Mouse (Mus musculus): Measurements from ENCODE around the gene Spata31d1b. TPM values are rescaled to one million over a fixed set of nuclear protein-coding genes. Genes with fewer than 3 reads are reported as not detected.
"Not testable (repeated sequence)": the region's sequence is repeated elsewhere in the genome, so short reads cannot be mapped to it uniquely, and the experiment has no call there.

The Spata31d1b gene
- polyA plus RNA-seq, 1 experiment from 2014 or later: not detected

DNA sequence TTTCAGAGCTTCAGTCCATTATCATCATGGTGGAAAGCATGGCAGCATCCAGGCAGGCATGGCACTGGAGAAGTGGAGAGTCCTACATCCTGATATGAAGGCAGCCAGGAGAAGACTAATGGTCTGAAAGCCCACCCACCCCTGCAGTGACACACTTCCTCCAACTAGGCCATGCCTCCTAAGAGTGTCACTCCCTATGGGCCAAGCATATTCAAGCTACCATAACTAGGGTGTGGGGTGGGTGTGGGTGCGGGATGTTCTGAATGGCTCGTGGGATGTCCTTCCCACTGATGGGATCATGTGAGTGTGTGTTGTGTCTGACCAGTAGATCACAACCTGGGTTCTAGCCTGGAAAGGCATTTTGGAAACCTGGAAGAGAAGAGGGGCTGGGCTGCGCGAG, 21.9 kb downstream of the Spata31d1b start:
- H3K4me1 ChIP-seq (ENCODE audit: control insufficient read depth, insufficient read depth, low read length): no peaks in the 10 kb centered on the region
- no peak for ATAC-seq (ENCODE audit: low FRiP score, low TSS enrichment)
- no peaks in the 10 kb centered on the region for H3K9me3 ChIP-seq (ENCODE audit: control insufficient read depth, low read length)
- no peak overlapping the region for H3K4me3 ChIP-seq (ENCODE audit: low read length)
- H3K9ac ChIP-seq (ENCODE audit: low read depth, low read length): no peak overlapping the region
- H3K36me3 ChIP-seq (ENCODE audit: control insufficient read depth, insufficient read depth, low read length): no peaks in the 10 kb centered on the region
- no peaks in the 10 kb centered on the region for H3K27me3 ChIP-seq (ENCODE audit: control insufficient read depth, insufficient read depth, low read length)
- 82% methylated on average over 2 of the region's 4 CpGs for WGBS
- no peak overlapping the region for H3K27ac ChIP-seq (ENCODE audit: low read depth, low read length)
- H3K4me2 ChIP-seq (replicated peaks; ENCODE audit: low read depth, low read length): no peak overlapping the region

DNA sequence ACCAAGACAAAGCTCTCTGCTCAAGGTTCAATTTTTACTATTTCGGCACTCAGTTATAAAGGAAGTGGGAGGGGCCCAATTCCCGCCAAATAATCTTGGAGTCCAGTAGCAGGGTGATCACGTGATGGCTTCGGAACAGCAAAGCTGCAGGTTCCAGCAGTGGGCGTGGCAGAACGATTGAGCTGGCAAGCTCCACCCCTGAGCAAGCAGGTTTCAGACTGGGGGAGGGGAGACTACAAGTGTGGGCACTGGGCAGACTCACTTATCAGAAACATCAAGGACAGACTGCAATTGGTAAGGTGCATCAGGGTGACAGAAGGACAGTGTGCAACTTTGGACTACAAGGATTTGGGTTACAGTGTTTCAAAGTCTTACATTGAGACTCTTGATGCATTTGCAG, 22.3 kb downstream of the Spata31d1b start:
- not testable (repeated sequence) for H3K4me2 ChIP-seq (replicated peaks; ENCODE audit: low read depth, low read length); H3K27me3 ChIP-seq (ENCODE audit: control insufficient read depth, insufficient read depth, low read length); H3K9me3 ChIP-seq (ENCODE audit: control insufficient read depth, low read length); H3K9ac ChIP-seq (ENCODE audit: low read depth, low read length); H3K4me3 ChIP-seq (ENCODE audit: low read length); ATAC-seq (ENCODE audit: low FRiP score, low TSS enrichment); H3K27ac ChIP-seq (ENCODE audit: low read depth, low read length); H3K4me1 ChIP-seq (ENCODE audit: control insufficient read depth, insufficient read depth, low read length); H3K36me3 ChIP-seq (ENCODE audit: control insufficient read depth, insufficient read depth, low read length)
- 27% methylated on average over 6 of the region's 6 CpGs for WGBS

DNA sequence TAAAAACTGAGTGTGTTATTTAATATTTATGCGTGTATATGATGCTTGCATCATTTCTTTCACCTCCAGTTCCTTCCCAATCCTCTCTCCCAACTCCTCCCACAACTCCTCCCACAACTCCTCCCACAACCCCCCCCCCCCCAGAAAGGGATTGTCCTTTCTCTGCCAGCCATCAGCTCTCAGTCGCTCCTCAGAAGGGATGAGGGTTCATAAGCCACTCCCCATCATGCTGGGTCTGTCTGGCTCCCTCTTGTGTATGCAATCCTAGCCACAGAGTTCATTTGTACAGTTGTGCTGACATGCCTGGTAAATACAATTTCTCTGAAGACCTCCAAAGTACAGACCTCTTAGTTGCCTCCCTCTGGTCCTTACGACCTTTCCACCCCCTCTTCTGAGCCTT, 23.1 kb downstream of the Spata31d1b start:
- Histone ChIP-seq H3K36me3 (ENCODE audit: control insufficient read depth, insufficient read depth, low read length) (no peaks in the 10 kb centered on the region), H3K4me3 (ENCODE audit: low read length) (no peak overlapping the region), H3K27ac (ENCODE audit: low read depth, low read length) (no peak overlapping the region), H3K4me2 (replicated peaks; ENCODE audit: low read depth, low read length) (no peak overlapping the region), H3K4me1 (ENCODE audit: control insufficient read depth, insufficient read depth, low read length) (no peaks in the 10 kb centered on the region), H3K9me3 (ENCODE audit: control insufficient read depth, low read length) (no peaks in the 10 kb centered on the region), H3K9ac (ENCODE audit: low read depth, low read length) (no peak overlapping the region), H3K27me3 (ENCODE audit: control insufficient read depth, insufficient read depth, low read length) (no peaks in the 10 kb centered on the region)
- ATAC-seq (ENCODE audit: low FRiP score, low TSS enrichment): 0 out of 2 replicates have a peak, but pooled peaks have one; percentile 37
- 28% methylated on average over 3 of the region's 3 CpGs for WGBS

DNA sequence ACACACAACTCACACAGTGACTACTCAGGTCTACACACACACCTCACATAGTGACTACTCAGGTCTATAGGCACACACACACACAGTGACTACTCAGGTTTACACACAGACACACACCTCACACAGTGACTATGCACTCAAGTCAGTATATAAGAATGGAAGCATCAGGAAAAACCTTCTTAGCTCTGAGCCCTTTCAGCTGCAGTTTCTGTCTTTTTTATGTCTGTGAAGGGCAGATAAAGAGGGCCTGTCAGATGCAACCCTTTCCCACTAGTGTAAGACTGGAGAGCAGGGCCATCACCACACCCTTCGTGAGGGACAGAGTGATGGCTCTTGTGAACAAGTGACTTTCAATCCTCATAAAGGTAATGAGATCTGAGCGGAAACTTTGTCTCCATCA, 26.4 kb downstream of the Spata31d1b start:
- Histone ChIP-seq H3K27ac (ENCODE audit: low read depth, low read length) (no peak overlapping the region), H3K27me3 (ENCODE audit: control insufficient read depth, insufficient read depth, low read length) (no peaks in the 10 kb centered on the region), H3K9me3 (ENCODE audit: control insufficient read depth, low read length) (no peaks in the 10 kb centered on the region), H3K4me1 (ENCODE audit: control insufficient read depth, insufficient read depth, low read length) (no peaks in the 10 kb centered on the region), H3K4me3 (ENCODE audit: low read length) (no peak overlapping the region), H3K9ac (ENCODE audit: low read depth, low read length) (no peak overlapping the region), H3K4me2 (replicated peaks; ENCODE audit: low read depth, low read length) (no peak overlapping the region), H3K36me3 (ENCODE audit: control insufficient read depth, insufficient read depth, low read length) (no peaks in the 10 kb centered on the region)
- ATAC-seq (ENCODE audit: low FRiP score, low TSS enrichment): no peak
- 79% methylated on average over 2 of the region's 2 CpGs for WGBS

DNA sequence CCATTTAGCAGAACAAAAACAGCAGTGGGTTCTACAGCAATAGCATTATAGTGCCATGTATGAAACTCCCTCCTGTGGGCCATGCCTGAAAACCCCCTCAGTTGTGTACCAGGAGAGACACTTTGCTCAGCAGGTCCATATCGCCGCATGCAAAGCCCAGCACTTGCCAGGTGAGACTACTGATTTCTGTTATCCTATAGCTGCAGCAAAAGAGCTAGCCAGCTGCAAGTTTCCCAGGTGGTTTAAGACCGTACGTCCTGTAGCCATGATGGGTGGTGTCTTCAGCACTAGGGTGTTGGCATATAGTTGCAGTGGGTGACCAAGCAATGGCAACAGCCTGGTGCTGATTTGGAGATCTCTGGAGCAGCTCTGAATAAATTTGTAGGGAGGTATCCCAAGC, 27.3 kb downstream of the Spata31d1b start:
- H3K9me3 ChIP-seq (ENCODE audit: control insufficient read depth, low read length): no peaks in the 10 kb centered on the region
- H3K27me3 ChIP-seq (ENCODE audit: control insufficient read depth, insufficient read depth, low read length): no peaks in the 10 kb centered on the region
- H3K36me3 ChIP-seq (ENCODE audit: control insufficient read depth, insufficient read depth, low read length): no peaks in the 10 kb centered on the region
- no peaks in the 10 kb centered on the region for H3K4me1 ChIP-seq (ENCODE audit: control insufficient read depth, insufficient read depth, low read length)
- no peak overlapping the region for H3K27ac ChIP-seq (ENCODE audit: low read depth, low read length)
- H3K4me3 ChIP-seq (ENCODE audit: low read length): no peak overlapping the region
- no peak overlapping the region for H3K4me2 ChIP-seq (replicated peaks; ENCODE audit: low read depth, low read length)
- no peak overlapping the region for H3K9ac ChIP-seq (ENCODE audit: low read depth, low read length)
- 90% methylated on average over 4 of the region's 4 CpGs for WGBS
- no peak for ATAC-seq (ENCODE audit: low FRiP score, low TSS enrichment)

DNA sequence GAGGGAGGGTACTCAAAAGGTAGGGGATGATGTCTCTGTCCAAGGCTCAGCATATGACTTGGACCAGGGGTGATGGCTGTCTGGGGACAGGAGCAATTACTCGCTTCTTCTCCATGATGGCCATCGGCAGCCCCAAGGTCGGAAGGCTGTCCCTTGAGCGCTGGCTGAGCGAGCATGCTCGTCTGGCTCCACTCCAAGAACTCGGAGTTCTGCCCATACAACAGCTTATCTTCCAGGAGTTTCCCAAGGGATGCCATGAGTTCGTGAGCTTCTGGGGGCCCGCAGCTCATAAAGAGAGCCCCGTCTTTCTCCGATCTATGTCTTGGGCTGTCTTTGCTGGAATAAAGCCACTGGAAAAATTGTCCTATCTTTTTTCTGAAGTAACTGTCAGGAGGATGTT, 29.0 kb downstream of the Spata31d1b start:
- Histone ChIP-seq H3K27me3 (ENCODE audit: control insufficient read depth, insufficient read depth, low read length) (no peaks in the 10 kb centered on the region), H3K9ac (ENCODE audit: low read depth, low read length) (no peak overlapping the region), H3K9me3 (ENCODE audit: control insufficient read depth, low read length) (no peaks in the 10 kb centered on the region), H3K36me3 (ENCODE audit: control insufficient read depth, insufficient read depth, low read length) (no peaks in the 10 kb centered on the region), H3K4me3 (ENCODE audit: low read length) (no peak overlapping the region), H3K4me2 (replicated peaks; ENCODE audit: low read depth, low read length) (no peak overlapping the region), H3K4me1 (ENCODE audit: control insufficient read depth, insufficient read depth, low read length) (no peaks in the 10 kb centered on the region), H3K27ac (ENCODE audit: low read depth, low read length) (no peak overlapping the region)
- WGBS: 85% methylated on average over 11 of the region's 11 CpGs
- ATAC-seq (ENCODE audit: low FRiP score, low TSS enrichment): no peak

DNA sequence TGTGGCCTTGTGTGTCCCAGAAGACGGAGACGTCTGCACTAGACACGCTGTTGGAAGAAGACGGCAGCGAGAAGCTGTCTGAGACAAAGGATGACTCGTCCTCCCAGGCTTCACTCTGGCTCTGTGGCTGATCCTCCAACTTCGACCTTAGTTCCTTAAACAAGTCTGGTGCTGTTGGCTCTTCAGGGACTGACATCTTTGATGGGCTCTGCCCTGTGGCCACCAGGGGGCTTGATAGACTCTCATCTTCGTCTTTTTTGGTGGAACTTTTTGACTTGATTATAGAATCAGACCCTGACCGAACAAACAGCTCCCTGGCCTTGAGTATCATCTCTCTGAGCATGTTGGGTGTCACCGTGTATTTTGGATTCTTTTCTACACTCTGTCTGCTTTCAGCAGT, 29.6 kb downstream of the Spata31d1b start:
- Histone ChIP-seq H3K4me3 (ENCODE audit: low read length) (no peak overlapping the region), H3K27me3 (ENCODE audit: control insufficient read depth, insufficient read depth, low read length) (no peaks in the 10 kb centered on the region), H3K4me1 (ENCODE audit: control insufficient read depth, insufficient read depth, low read length) (no peaks in the 10 kb centered on the region), H3K36me3 (ENCODE audit: control insufficient read depth, insufficient read depth, low read length) (no peaks in the 10 kb centered on the region), H3K4me2 (replicated peaks; ENCODE audit: low read depth, low read length) (no peak overlapping the region), H3K9ac (ENCODE audit: low read depth, low read length) (no peak overlapping the region), H3K27ac (ENCODE audit: low read depth, low read length) (no peak overlapping the region), H3K9me3 (ENCODE audit: control insufficient read depth, low read length) (no peaks in the 10 kb centered on the region)
- 83% methylated on average over 10 of the region's 10 CpGs for WGBS
- no peak for ATAC-seq (ENCODE audit: low FRiP score, low TSS enrichment)

DNA sequence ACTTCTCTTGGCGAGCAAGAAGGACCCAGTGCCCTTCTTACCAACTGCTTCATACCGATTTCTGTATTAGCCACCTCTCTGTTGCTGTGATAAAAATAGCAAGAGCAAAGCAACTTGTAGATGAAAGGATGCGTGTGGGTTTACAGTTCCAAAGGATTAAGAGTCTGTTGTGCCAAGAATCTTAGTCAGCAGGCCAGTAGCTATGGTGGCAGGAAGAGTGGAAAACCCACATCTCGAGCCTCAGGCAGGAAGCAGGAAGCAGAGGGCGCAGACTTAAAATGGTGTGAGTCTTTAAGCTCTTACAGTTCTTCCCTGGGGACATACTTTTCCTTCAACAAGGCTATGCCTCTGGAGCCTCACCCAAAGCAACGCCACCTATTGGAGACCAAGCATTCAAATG, 33.4 kb downstream of the Spata31d1b start:
- Histone ChIP-seq H3K36me3 (ENCODE audit: control insufficient read depth, insufficient read depth, low read length) (no peaks in the 10 kb centered on the region), H3K4me1 (ENCODE audit: control insufficient read depth, insufficient read depth, low read length) (no peaks in the 10 kb centered on the region), H3K27ac (ENCODE audit: low read depth, low read length) (no peak overlapping the region), H3K9ac (ENCODE audit: low read depth, low read length) (no peak overlapping the region), H3K27me3 (ENCODE audit: control insufficient read depth, insufficient read depth, low read length) (no peaks in the 10 kb centered on the region), H3K4me3 (ENCODE audit: low read length) (no peak overlapping the region), H3K4me2 (replicated peaks; ENCODE audit: low read depth, low read length) (no peak overlapping the region), H3K9me3 (ENCODE audit: control insufficient read depth, low read length) (no peaks in the 10 kb centered on the region)
- no peak for ATAC-seq (ENCODE audit: low FRiP score, low TSS enrichment)
- 84% methylated on average over 6 of the region's 6 CpGs for WGBS

DNA sequence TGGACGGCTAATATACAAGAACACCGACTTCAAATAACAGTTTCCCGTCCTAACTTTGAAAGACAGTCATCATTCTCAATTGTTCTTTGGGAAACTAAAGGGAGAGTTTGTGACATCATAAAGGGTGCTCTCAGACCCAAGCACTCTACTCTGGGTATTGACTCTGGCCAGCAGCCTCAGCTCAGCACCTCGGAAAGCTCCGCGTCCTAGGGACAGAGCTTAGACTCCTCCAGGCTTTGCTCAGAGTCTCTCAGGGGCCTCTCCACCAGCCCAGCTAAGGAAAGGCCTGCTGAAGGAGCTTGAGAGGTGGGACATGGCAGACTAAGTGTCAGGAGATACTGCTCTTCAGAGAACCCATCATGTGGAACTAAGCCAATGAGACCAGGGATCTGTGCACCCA, 34.1 kb downstream of the Spata31d1b start:
- WGBS: 65% methylated on average over 6 of the region's 6 CpGs
- Histone ChIP-seq H3K27me3 (ENCODE audit: control insufficient read depth, insufficient read depth, low read length) (no peaks in the 10 kb centered on the region), H3K27ac (ENCODE audit: low read depth, low read length) (no peak overlapping the region), H3K36me3 (ENCODE audit: control insufficient read depth, insufficient read depth, low read length) (no peaks in the 10 kb centered on the region), H3K4me2 (replicated peaks; ENCODE audit: low read depth, low read length) (no peak overlapping the region), H3K9me3 (ENCODE audit: control insufficient read depth, low read length) (no peaks in the 10 kb centered on the region), H3K9ac (ENCODE audit: low read depth, low read length) (no peak overlapping the region), H3K4me3 (ENCODE audit: low read length) (no peak overlapping the region), H3K4me1 (ENCODE audit: control insufficient read depth, insufficient read depth, low read length) (no peaks in the 10 kb centered on the region)
- ATAC-seq (ENCODE audit: low FRiP score, low TSS enrichment): no peak

DNA sequence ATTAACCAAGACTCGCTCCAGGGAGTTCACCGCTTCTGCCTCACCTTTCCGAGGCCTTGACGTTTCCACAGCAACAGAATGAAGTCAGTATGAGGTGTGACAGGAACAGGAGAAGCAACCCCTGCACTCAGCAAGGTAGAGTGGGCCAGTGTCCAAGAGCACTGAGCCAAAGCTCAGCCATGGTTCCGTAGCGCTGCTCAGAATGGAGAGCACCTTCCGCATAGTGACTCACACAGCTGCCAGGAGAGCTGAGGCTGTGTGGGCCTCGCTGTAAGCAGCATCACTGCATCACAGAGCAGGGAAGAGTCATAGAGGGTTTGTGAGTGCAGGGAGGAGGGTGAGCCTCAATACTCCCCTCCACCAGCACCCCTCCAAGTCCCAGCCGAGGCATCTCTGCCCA, 34.6 kb downstream of the Spata31d1b start, which contains the start of gene 1700014D04Rik:
Gene 1700014D04Rik (minus strand): TSS at position 42 of the 400 bp plus-strand sequence.
- Histone ChIP-seq H3K9ac (ENCODE audit: low read depth, low read length) (no peak within 1 kb of the TSS), H3K4me1 (ENCODE audit: control insufficient read depth, insufficient read depth, low read length) (no peaks in the 10 kb centered on the region), H3K4me2 (replicated peaks; ENCODE audit: low read depth, low read length) (no peak within 1 kb of the TSS), H3K27ac (ENCODE audit: low read depth, low read length) (no peak within 1 kb of the TSS), H3K9me3 (ENCODE audit: control insufficient read depth, low read length) (no peaks in the 10 kb centered on the region), H3K36me3 (ENCODE audit: control insufficient read depth, insufficient read depth, low read length) (no peaks in the 10 kb centered on the region), H3K4me3 (ENCODE audit: low read length) (no peak within 1 kb of the TSS), H3K27me3 (ENCODE audit: control insufficient read depth, insufficient read depth, low read length) (no peaks in the 10 kb centered on the region)
- 79% methylated on average over 9 of the region's 9 CpGs for WGBS
- ATAC-seq (ENCODE audit: low FRiP score, low TSS enrichment): peak; percentile 35; the same call in 1 of the 2 replicates

Measured in kidney, embryonic 14.5 days (tissue).